Mouse (Mus musculus): ENCODE results near the gene Srp68.

GRCm38 (mm10) chr11:116213877-116214510 lies 60.0 kb downstream of the Srp68 start:
- TF ChIP-seq E2F4 (IDR thresholded peaks at IDR 0.05; ENCODE audit: insufficient read depth) (no peak), POLR2A (IDR thresholded peaks at IDR 0.05; ENCODE audit: insufficient read length, low read depth) (no peak), CEBPB (IDR thresholded peaks at IDR 0.05; ENCODE audit: insufficient read depth, poor library complexity, severe bottlenecking) (no peak), POLR2AphosphoS2 (IDR thresholded peaks at IDR 0.05; ENCODE audit: insufficient read length, low read depth) (no peak), MYOD1 (IDR thresholded peaks at IDR 0.05; ENCODE audit: control insufficient read depth in 1 of 3, insufficient read length in 2 of 3, low read depth in 2 of 3) (no peak)
